Mouse (Mus musculus): ENCODE measurements around the gene Cnot2. TPM values are rescaled to one million over a fixed set of nuclear protein-coding genes. Genes with fewer than 3 reads are reported as not detected.

The Cnot2 gene
- total RNA-seq, 2 experiments from 2014 or later: 64.5 to 73.8 TPM

DNA sequence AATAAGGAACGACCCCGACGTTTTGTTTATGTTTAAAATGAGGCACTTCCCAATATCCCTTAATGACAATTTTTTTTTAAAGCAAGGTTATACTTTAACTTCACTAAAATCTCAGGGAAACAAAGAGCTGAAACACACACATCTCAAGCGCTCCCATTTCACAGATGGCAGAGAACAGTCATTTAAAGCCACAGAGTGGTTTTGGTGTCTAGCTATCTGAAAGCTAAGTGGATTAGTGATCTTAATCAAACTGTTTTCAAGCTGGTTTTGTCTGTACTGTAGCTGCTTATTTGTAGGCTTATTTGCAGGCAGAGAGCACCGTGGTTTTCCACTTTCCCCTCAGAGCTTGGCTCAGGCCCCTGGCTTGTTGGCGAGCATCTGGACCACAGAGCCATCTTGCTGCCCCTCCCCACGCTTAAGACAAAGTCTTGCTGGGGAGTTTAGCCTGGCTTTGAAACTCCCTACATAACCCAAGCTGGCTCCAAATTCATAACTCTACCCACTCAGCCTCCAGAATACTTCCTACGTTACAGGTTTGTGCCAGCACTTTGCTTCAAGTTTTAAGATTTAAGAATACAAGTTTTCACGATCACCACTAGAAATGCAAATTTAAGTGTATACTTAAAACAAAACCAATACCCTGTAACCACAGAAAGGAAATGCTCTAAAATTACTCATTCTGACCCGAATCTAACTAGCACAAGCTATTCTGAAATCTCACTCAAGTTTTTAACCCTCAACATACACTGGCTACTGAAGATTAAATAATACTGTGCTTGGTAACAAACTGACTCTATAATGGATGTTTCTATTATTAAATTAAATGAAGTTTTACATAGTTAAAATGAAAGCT lies 94.2 kb downstream of the Cnot2 start:
- DNase-seq (ENCODE audit: low spot score in 2 of 2): no peak

GRCm38 (mm10) chr10:116481917-116482316 lies 99.4 kb downstream of the Cnot2 start:
- DNase-seq (ENCODE audit: low spot score in 2 of 2): no peak

GRCm38 (mm10) chr10:116480988-116481387 lies 100.3 kb downstream of the Cnot2 start:
- no peak for DNase-seq (ENCODE audit: low spot score in 2 of 2)

DNA sequence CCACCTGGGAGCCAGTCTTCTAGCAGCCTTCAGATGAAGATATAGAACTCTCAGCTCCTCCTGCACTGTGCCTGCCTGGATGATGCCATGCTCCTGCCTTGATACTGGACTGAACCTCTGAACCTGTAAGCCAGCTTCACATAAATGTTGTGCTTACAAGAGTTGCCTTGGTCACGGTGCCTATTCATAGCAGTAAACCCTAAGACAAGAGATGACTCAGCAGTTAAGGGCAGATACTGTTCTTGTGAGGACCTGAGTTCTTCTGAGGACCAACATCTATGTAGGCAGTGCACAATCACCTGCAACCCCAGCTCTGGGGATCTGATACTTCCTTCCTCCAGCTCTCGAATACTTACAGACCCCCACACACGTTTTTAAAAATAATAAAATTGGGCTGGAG lies 104.8 kb downstream of the Cnot2 start:
- DNase-seq (ENCODE audit: low spot score in 2 of 2): no peak

- no peak for DNase-seq (ENCODE audit: low spot score in 2 of 2)
Observed at GRCm38 (mm10) chr10:116475725-116476124, 105.6 kb downstream of the Cnot2 start.

DNA sequence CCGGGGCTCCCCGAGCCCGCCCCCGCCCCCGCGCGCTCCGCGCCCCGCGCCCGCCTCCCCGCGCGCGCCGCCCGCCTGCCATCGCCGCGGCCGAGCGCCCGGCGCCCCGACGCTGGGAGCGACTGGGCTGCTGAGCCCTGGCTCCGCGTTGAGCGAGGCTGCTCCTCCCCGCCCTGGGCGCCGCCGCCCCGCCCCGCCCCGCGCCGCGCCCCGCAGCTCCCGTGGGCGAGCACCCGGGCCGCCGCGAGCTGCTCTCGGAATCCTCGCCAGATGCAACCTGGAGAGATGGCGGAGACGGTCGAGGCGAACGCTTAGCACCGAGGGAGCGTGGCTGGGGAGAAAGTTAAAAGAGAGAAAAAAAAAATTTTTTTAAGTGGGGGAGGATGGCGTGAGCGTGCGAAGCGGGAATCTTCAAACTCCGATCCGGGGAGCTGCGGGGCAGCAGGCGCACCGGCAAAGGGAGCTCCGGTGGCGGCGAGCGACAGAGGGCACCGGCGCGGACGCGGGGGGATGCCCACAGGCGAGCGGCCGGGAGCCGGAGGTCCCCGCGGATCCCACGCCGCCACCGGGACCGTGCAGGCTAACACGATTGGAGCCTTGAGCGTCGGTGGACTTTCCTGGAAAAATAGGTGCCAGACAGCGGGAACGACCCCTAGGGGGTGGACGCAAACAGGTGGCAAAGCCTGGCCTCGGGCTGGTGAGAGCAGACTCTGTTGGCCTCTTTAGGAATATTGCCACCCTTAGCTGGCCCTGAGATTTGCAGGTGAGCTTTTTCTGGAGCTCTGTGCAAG lies 107.4 kb downstream of the Cnot2 start, which contains the start of gene Kcnmb4:
Gene Kcnmb4, minus strand, starts transcription at position 120 of the 791 bp plus-strand sequence.
- peak; percentile 40 to 47 for DNase-seq (ENCODE audit: low spot score in 2 of 2)

DNA sequence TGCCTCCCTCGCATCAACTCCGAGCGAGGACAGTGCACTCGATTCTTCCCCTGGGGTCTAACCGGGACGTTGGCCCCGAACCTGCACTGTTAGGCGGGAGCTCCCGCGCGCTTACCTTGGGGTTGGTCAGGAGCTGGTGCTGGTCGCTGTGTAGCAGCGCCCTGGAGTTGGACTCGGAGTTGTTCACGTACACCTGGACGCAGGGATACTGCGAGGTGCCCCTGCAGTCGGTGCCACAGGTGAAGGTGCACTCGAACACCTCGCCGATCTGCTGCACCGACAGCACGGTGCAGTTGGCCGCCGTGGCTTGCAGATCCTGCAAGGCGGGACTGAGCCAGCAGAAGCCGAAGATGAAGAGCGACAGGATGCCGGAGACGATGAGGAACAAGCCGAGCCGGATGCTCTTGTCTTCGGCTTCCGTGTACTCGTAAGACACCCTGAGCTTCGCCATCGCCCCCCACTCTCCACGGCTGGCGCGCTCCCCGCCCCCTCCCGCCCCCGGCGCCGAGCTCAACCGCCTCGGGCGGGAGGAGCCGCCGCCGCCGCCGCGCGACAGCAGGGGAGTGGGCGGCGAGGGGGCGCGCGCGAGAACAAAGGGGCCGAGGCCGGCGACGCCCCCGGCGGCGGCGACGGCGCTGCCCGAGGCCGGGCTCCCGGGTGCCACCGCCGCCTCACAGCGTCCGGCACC lies 108.1 kb downstream of the Cnot2 start:
- DNase-seq (ENCODE audit: low spot score in 2 of 2): no peak

- DNase-seq (ENCODE audit: low spot score in 2 of 2): no peak
Observed at GRCm38 (mm10) chr10:116472579-116472978, 108.7 kb downstream of the Cnot2 start.

DNA sequence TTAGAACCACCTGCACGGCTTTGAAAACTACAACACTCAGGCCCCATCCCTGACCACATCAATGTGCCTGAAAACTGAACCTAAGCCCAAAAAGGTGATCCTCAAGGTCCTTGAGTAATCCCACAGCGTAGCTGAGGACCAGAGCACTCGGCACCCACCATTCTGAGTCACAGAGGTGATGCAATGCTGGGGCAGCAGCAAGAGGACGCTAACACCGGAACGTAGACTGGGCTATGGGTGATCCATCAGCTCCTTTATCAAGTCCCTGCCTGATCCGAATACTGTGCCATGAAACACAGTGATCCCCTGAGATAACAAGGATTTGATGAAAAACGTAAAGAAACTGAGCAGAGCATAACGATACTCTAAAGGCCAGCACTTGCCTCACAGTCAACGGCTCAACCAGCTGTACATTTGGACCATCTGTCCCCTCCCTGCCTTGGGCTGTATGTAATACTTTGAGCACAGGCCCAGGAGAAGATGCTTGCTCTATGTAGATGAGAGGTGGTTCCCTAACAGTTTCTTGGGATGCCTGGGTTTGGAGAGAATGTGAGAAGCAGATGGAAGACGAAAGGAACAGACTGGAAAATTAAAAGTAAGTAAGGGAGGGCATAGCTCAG lies 110.9 kb downstream of the Cnot2 start:
- DNase-seq (ENCODE audit: low spot score in 2 of 2): no peak

DNA sequence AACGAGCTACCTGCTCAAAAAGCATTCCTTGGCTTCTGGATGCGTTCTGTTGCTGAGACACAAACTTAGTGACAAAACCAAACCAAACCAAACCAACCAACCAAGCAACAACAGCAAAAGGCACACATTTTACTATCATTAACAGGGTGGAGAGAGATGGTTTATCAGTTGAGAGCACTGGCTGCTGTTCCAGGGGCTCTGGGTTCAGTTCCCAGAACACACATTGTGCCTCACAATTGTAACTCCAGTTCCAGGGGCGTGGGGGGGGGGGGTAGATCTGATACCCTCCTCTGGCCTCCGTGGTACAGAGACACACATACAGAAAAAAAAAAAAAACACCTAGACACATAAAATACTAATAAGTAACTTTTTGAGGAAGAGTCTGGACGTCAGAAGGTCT lies 113.2 kb downstream of the Cnot2 start:
- no peak for DNase-seq (ENCODE audit: low spot score in 2 of 2)

DNA sequence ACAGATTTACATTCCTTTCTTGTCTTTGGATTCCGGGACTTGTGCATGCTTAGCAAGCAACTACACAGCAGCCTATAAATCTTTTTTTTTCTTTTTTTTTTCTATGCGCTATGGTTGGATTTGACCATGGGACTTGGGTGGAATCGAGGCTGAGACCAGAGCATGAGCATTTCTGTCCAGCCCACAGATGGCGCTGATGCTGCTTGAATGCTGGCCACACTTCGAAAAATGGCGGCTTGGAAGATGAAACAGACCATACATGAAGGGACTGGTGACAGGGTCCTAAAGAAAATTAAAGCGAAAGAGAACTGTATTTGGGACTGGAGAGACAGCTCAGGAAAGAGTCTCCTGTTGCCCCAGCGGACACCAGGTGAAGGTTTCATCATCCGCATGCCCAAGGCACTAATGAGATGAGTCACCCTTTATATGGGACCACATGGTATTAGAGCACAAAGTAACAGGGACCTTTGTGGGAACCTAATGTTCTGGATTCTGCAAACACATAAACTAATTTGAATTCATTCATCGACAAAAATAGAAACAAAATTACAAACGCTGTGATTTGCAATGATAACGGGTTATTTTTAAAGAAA lies 117.5 kb downstream of the Cnot2 start:
- DNase-seq (ENCODE audit: low spot score in 2 of 2): no peak

- no peak for DNase-seq (ENCODE audit: low spot score in 2 of 2)
Observed at GRCm38 (mm10) chr10:116461443-116461842, 119.9 kb downstream of the Cnot2 start.

- DNase-seq (ENCODE audit: low spot score in 2 of 2): no peak
Observed at GRCm38 (mm10) chr10:116458786-116459185, 122.5 kb downstream of the Cnot2 start.

GRCm38 (mm10) chr10:116452771-116453170 lies 128.5 kb downstream of the Cnot2 start:
- no peak for DNase-seq (ENCODE audit: low spot score in 2 of 2)

- DNase-seq (ENCODE audit: low spot score in 2 of 2): peak; percentile 11 to 25
Observed at GRCm38 (mm10) chr10:116450621-116451020, 130.7 kb downstream of the Cnot2 start.

- no peak for DNase-seq (ENCODE audit: low spot score in 2 of 2)
Observed at GRCm38 (mm10) chr10:116448166-116448565, 133.1 kb downstream of the Cnot2 start.

DNA sequence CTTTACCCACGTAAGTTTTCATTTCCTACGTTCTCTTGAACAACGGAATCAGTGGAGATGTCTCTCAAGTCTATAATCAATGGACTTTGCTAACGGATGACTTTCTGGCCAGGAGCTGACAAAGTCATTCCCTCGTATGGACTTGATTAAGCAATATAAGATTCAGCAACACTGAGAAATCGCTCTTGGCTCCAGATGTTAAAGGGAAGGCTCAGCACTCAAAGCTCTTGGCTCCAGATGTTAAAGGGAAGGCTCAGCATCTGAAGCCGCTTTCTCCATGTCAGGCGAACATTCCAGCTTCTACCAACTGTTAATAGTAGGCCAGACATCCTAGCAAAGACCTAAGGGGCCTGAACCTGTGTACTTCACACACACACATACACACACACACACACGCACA lies 134.1 kb downstream of the Cnot2 start:
- DNase-seq (ENCODE audit: low spot score in 2 of 2): no peak

GRCm38 (mm10) chr10:116446040-116446439 lies 135.3 kb downstream of the Cnot2 start:
- no peak for DNase-seq (ENCODE audit: low spot score in 2 of 2)

- no peak for DNase-seq (ENCODE audit: low spot score in 2 of 2)
Observed at GRCm38 (mm10) chr10:116444826-116445225, 136.5 kb downstream of the Cnot2 start.

GRCm38 (mm10) chr10:116444371-116444770 lies 136.9 kb downstream of the Cnot2 start:
- DNase-seq (ENCODE audit: low spot score in 2 of 2): no peak

GRCm38 (mm10) chr10:116440946-116441345 lies 140.4 kb downstream of the Cnot2 start:
- DNase-seq (ENCODE audit: low spot score in 2 of 2): no peak
